Mouse (Mus musculus): Measurements from ENCODE around the gene Ctdspl.

Ctdspl gene

DNA sequence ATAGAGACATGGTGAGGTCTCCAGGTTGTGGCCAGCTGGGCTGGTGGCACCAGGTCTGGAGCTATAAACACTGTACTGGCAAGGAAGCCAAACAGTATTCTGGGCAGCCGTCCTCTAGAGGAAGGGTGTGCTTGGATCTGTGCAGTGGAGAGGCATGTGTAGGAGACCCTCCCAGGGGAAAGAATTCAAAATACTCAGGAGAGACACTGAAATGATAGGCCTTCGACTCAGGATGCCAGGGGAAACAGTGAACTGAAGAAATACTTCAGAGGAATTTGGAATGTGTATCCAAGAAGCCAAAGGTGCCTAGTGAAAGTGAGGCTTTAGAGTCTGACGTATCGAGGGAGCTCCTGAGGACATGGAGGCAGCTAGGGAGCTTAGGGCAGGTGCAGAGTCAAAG is 23.4 kb downstream of the Ctdspl start:
- DNase-seq (ENCODE audit: low spot score in 2 of 2) = no peak

DNA sequence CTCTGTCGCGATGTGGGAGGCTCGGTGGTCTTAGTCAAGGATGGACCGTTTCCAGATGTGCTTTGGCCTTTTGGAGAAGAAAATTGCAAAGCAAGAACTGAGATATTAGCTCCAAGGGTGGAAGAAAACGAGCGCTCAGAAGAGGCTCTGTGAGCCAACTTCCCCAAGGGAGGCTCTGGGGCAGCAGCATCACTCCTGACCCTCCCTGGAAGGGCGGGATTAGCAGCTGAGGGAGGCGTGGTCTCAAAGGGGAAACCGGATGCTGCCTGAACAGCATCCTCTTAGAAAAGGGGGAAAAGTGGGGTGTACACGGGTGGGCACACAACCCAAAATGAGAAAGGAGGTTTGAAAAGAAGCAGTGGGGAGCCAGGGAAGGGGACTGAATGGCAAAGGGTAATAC is 23.8 kb downstream of the Ctdspl start:
- DNase-seq (ENCODE audit: low spot score in 2 of 2) = no peak

DNA sequence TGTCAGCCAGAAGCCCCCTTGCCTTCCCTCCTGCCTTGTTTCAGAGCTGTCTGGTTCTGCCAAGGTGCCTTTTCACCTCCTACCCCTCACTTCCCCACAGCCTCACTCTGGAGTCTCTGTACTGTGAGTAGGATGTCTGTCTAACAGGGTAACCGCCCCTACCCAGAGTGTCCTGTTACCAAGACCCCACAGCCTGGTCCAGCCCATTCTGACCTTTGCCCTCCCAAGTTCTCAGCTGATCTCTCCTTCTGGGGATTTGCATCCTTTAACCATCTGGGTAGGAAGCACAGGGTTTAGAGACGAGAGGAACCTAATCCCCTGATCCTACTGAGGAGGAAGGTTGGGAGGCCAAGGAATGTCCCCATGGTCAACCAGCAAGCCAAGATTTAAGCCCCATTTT is 24.5 kb downstream of the Ctdspl start:
- DNase-seq (ENCODE audit: low spot score in 2 of 2) = no peak

DNA sequence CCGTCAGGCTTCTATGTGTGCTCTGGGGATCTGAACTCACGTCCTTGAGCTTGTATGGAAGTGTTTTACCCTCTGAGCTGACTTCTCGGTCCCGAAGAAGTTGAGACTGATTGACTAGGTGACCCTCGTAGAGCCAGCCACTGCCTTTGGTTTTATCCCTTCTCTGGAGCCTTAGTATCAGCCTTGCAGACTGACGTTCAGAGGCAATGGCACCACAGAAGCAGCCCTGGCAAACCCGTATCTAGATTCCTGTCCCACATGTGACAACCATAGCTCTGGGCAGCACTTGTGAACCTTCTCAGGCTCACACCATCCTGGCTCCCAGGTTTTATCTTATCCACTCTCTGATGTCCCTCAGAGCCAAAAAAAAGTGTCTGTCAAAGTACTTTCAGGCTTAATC is 25.1 kb downstream of the Ctdspl start:
- DNase-seq (ENCODE audit: low spot score in 2 of 2) = no peak

DNA sequence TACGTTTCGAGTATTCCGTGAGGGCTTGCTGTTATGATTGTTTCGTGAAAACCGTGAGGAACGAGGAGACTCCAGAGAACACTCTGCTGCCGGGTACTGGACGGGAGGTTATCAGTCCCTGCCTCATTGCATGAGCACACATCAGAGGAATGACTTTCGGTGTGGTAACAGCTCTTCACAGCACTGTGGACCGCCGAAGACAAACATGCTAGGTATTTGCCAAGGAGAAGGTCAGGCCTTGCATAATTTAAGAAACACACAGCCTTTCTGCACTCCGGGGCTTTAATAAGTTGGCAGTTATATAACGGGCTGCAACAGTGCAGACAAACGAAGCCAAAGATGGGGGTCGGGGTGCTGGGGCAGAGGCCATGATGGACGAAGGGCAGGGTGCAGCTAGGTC is 25.9 kb downstream of the Ctdspl start:
- DNase-seq (ENCODE audit: low spot score in 2 of 2) = no peak

DNA sequence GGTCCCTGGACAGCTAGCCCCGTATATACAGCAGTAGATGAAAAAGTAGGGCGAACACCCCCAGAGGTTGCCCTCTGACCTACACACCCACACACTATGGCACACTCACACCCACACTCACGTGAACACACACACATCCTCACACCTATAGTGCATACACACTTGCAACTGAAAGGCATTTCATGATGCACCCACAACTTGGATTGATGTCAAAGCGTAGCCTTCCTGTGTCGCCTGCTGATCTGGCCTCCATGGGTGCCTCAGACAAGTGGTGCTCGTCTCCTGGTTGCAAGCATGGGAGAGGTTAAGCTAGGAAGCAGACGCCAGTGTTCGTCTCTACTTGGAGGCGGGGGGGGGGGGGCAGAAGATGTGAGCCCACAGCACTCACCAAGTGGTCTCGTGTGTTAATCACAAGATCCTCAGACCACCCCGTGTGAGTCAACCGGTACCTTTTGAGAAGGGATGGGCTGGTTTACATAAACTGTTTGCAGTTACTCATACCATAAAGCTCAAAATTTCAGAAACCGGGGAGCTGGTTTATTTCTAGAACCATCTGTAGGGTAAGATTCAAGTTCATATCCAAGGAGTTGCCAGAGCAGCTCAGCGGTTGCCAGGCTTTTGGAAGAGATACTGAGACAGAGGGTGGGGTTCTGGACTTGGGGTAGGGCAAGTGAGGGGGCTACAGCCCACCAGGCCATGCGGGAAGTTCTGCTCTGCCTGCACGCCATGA is 27.4 kb downstream of the Ctdspl start:
- no peak for DNase-seq (ENCODE audit: low spot score in 2 of 2)

DNA sequence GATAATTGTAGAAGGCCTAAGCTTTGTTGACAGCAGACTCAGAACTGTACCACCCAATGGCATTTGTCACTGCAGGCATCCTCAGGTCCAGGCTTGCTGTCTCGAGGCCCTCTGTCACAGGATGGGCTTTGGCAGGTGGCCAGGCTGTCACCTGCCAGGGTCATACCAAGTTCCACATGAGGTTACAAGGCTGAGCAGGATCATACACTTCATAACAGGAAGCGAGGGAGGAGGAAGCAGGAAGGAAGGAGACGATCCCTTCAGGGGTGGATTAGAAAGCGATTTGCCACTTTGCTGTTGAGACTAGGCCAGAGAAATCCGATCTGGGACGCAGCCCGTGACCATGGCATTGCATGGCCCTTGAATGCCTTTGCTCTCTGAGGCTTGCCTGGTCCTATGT is 32.5 kb downstream of the Ctdspl start:
- DNase-seq (ENCODE audit: low spot score in 2 of 2) = no peak

DNA sequence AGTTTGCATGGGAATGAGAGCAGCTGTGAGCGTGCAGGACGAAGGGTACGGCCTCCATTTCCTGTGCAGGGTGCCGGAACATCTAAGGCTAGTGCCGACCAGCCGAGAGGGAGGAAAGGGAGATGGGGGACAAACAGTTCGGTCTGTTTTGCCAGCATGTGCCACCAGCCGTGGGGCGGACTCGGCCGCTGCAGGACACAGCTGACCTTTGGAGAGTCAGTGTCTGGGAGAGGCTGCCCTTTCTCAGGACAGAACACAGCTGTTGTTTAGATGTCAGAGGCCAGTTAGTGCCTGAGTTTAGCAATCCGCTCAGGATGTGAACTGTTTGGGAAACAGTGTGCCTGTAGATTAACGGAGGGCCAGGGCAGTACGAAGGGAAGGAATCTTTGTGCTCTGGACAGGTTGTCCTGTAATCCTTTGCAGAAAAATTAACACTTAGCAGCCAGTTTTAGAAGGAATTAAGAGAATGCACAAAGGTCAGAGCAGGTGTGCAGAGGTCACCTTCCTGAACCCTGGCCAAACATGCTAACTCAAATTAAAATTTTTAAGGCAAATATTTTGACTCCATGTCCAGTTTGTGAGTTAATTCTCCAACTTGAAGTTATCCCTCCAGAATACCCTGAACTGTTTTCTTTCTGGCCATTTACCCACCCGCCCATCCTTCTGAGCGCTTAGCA is 34.3 kb downstream of the Ctdspl start:
- no peak for DNase-seq (ENCODE audit: low spot score in 2 of 2)

DNA sequence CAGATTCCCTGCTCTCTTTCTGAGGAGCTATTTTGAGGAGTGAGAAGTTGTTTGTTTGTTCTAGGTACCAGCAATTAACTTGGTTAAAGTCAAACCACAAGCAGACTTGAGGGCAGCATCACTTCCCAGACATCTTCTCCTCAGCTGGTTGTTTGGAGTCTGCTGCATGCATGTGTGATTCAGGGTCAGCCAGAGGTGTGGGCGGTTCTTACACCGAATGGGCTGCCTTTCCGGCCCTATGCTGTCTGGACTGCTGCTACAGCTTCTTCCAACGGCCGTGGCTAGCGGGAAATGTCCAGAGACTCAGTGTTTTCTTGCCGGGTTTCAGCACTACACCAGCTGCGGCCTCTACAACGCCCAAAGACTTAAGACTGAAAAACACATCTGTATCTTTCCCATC is 36.9 kb downstream of the Ctdspl start:
- no peak for DNase-seq (ENCODE audit: low spot score in 2 of 2)

DNA sequence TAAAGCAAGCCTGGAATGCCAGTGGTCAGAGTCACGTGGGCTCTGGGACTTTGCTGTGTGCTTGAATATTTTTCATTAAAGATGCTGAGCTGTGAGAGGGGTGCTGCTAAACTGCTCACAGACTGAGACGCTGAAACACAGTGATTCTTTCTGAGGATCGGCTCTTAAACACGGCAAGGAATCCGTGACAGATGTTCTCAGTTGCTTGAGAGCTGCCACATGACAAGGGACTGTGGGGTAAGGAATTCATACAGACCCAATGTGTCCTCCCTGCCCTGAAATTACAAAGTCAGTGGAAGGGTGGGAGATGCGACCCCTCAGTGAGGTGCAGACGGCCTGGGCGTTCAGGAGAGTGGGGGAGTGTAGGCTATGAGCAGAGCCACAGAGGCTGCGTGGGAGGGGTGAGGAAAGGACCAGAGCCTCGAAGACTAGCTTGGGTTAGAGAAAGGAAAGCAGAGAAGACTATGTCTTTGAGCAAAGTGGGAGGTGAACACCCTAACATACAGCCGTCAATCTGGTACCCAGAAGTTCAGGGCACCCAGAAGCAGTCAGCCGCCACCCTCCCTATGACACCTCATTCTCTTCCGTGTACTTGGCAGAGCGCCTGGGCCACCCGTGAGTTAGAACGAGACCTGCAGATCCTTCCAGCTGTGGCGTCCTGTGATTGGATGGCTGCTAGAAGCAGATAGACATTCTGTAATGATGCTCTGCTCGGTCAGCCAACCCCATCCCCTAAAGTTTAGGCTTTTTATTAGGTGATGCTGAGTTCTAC is 38.2 kb downstream of the Ctdspl start:
- DNase-seq (ENCODE audit: low spot score in 2 of 2) = no peak

DNA sequence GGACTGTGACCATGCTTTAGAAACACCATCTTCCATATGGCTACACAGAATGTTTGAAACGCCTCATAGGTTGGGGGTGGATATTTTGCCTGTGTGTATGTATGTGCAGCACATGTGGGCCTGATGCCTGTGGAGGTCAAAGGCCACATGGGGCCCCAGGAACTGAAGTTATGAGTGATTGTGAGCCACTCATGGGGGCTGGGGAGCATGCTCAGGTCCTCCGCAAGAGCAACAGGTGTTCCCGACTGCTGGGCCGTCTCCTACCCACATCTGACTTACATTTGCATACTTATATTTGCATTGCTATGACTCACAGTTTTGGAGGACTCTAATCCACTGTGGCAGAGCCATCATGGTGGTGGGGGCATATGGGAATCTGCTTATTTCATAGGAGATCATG is 43.6 kb downstream of the Ctdspl start:
- no peak for DNase-seq (ENCODE audit: low spot score in 2 of 2)

DNA sequence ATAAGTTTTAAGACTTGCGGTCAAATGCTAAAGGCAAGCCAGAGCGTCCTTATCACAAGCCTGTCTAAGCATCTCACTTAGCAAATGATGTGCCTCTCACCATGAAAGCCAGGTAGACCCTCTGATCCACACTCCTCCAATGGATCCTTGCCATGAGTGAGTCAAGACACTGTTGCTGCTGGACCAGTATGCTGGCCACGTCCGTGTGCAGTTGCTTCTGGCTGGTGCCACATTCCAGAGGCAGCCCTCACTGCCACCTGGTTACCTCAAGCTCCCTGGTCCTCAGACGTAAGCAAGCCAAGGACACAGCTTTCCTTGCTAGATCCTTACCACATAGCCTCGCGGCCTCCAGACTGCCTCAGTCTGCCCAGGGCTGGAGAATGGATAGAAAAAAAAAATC is 46.8 kb downstream of the Ctdspl start:
- DNase-seq (ENCODE audit: low spot score in 2 of 2) = no peak

DNA sequence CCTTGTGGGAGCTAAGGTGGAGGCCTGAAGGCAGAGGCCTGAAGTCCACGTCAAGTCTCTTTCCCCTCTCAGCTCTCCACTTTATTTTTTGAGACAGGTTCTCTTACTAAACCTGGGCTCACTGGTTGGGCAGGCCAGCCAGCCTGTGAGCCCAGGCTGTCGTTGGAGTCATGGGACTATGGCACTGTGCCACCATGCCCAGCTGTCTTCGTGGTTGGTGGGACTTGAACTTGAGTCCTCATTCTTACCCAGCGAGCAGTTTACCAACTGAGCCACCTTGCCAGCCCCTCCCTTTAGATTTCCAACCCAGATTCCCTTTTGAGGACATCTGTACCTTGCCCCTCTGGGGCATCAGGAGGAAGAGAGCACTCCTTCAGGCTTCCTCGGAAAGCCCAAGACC is 47.3 kb downstream of the Ctdspl start:
- DNase-seq (ENCODE audit: low spot score in 2 of 2) = no peak

DNA sequence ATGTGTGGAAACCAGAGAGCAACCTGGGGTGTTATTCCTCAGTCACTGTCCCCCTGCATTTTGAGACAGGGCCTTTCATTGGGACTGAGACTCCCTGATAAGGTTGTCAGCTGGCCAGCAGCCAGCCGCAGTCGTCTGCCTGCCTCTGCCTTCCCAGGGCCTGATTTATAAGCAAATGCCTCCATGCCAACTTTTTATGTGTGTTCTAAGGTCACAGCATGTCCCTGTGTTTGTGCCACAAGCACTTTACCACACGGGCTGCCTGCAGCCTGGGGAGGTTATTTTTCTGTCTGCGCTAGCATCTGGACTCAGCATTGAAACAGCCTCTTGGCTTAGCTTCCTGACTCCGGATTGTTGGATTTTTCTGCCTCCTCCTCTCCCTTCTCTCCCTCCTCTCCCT is 47.9 kb downstream of the Ctdspl start:
- DNase-seq (ENCODE audit: low spot score in 2 of 2) = no peak

DNA sequence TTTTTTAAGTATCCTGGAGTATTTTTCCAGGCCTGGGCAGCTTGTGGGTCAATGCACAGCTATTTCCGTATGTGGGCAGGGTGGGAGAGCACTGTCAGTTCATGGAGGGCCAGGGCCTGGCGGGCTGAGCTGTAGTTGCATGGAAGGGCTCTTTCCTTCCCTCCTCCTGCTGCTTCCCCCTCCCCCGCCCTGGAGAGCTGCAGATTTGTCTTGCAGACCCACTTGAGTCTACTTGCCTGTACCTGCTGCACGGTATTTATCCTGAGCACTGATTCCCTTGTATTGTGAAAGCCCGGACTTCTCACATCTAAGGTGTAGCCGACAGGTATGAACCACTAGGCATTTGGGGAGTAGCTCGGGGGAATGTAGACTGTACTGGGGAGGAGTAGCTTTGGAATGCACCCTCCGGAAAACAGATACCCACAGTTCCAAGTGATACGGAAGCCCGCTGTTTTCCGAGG is 49.0 kb downstream of the Ctdspl start:
- DNase-seq (ENCODE audit: low spot score in 2 of 2) = no peak

DNA sequence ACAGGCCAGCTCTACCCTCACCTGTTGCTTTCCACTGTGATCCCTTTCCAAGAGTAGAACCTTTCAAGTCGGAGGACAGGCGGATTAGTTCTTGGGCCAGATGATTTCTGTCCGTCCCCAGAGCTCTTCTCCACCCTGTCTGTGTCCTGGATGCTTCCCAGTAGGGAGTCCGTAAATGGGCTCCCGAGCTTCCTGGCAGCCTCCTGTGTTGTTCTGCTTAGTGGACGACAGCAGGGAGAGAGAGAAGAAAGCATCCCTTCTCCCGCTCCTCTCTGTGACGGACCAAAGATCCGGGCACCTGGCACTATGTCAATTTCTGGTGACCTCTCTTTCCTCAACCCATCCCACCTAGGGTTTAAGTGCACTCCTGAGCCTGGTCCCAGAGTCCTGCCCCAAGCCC is 49.5 kb downstream of the Ctdspl start:
- no peak for DNase-seq (ENCODE audit: low spot score in 2 of 2)

DNA sequence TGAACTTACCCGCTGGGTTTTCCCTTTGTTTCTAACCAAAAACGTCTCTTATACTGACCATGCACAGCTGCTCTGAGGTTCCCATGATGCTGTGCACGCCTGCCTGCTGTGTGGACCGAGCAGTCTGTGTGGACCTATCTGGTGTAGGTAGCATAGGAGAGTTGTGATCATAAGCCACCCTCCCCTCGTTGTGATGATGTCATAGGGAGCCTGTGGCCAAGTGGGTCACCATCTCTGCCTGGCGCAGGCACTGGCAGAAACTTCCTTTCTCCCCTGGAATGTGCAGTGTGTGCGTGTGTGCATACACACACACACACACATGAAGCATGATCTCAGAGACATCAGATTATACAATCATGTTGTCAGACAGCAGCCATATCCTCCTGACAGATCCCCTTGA is 50.3 kb downstream of the Ctdspl start:
- DNase-seq (ENCODE audit: low spot score in 2 of 2) = no peak

DNA sequence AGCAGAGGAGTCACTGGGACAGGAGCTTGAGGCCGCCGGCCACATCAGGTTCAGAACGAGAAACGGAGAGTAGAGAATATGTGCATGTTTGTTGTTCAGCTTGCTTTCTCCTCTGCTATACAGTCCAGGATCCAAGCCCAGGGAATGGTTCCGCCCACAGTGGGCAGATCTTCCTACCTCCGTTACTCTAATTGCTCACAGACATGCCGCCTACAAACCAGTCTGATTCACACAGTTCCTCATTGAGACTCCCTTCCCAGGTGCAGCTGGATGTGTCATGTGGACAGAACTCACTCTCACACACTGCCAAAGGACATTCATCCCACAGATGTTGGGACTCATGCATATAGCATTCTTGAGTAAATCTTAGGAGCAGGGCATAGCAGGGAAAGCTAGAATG is 51.2 kb downstream of the Ctdspl start:
- DNase-seq (ENCODE audit: low spot score in 2 of 2) = no peak

DNA sequence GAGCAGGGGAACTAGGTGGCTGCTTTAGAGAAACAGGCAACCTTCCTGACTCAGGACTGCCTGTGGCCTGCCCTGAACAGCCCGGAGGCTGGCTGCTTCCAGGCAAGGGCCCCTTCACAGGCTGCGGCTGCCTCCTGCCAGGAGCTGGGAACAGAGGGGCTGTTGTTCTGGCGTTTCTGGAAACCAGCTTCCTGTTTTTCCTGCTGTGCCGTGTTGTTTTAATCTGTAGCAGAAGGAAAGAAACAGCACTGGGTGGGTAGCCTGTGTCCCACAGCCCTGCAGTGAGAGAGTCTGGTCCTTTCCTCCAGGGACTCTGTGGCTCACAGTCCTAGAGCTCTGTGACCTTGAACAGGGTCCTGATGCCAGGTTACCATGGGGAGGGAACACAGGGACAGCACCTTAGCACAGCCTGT is 54.2 kb downstream of the Ctdspl start:
- DNase-seq (ENCODE audit: low spot score in 2 of 2) = no peak

DNA sequence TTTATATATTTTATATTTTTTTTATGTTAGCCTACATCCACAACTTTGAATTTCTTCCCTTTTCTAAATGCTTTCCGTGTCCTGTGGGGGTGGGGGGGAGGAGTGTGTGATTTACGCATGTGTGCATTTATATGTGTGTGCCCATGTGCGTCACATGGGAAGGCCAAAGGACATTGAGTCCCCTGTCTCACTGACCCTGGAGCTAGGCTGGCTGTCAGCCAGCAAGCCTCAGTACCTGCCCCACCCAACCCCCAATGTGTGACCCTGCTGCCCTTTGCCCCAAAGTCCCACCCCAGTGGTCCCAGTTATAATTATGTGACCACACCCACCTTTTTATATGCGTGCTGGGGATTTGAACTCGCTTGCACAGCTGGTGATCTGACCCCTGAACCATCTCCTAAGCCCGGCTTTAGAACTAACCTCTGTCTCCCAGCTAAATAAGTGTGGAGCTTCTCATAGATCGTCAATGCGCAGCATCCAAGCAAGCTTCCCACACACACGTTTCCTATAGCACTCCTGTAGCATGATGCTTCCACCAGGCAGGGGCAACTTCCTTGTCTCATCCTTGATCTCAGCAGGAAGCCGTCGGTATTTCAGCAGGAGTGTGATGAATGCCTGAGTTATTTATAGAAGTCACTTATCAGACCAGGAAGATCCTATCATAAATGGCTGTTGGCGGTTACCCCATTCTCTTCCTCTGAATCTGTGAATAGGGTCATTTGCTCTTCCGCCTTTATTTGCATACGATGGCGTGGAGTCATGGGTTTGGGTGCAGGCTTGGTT is 58.6 kb downstream of the Ctdspl start:
- no peak for DNase-seq (ENCODE audit: low spot score in 2 of 2)

DNA sequence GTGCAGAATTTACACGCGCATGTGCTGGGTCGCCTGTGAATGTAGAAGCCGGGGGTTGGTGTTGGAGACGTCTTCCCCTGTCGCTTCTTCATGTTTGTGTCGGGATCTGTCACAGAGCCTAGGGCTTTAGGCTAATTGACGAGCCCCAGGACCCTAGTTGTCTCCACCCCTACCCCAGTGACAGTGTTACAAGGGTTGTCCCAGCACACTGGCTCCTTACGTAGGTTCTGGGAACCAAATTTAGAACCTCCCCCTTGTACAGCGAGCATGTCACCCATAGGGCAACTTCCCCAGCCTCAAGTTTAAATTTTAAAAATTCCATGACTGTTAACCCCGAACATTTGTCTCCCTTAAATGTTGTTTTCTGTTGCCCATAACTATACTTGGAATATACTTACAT is 60.0 kb downstream of the Ctdspl start:
- DNase-seq (ENCODE audit: low spot score in 2 of 2) = no peak
